18 mouse cellular contexts compared by ENCODE assay signal in the genomic region with DNA sequence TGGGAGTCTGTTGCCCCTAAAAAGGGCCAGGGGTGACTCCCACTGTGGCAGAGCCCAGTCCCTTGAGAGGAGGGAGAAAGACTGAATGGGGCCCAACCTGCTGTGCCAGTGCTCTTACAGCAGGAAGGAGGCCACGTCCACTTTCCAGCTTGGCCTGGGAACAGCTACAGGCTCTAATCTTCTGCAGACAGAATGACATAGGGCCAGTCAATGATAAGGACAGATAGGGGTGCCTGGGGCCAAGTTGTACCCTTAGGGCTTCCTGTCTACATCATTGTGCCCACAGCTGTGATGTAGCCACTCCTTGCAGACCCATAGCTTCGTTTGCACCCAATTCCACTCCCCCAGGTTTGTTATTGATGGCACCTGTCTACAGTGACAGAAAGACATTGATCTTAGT. TPM values are rescaled to one million over a fixed set of nuclear protein-coding genes. Genes with fewer than 3 reads are reported as not detected.
DNase-seq lines count a peak whose midpoint lies in the region; ATAC-seq and TF ChIP-seq lines count a peak whose summit lies in the region.
"Had no signal": no experiment of that assay in that cellular context is flagged by ENCODE, and none has a peak within 500 bp of the region (broad histone marks: within the 10 kb centered on the region; RNA-seq: fewer than 3 reads in every experiment).

No protein-coding gene starts in this region.

- DNase-seq in heart, adult 11 months = no peak
- DNase-seq in MEL (ENCODE audit: low read depth, low spot score) = peak; percentile 48
- no peak for DNase-seq in liver, embryonic 11.5 days (ENCODE audit: low spot score)
- DNase-seq in adrenal gland, postnatal 36 days = no peak
- no peak for DNase-seq in layer of hippocampus, adult 8-10 months (ENCODE audit: low spot score in 2 of 2)
- DNase-seq: B cell, adult 2 months; cerebellum, adult 8-10 months; gastrocnemius, postnatal 10 days; thymus, postnatal 14 days had no signal

- H3K9ac ChIP-seq in heart, embryonic 11.5 days (ENCODE audit: low read depth, low read length) = no peak overlapping the region
- no peak overlapping the region for H3K9ac ChIP-seq in MEL (ENCODE audit: control insufficient read depth, low read depth, low read length, poor library complexity, severe bottlenecking)
- no peak overlapping the region; the same call in 1 of the 2 replicates for H3K9ac ChIP-seq in liver, embryonic 11.5 days (ENCODE audit: low read depth, low read length)
- H3K9ac ChIP-seq: heart, embryonic 15.5 days; hindbrain, embryonic 12.5 days; limb, embryonic 12.5 days; midbrain, embryonic 12.5 days; neural tube, embryonic 15.5 days had no signal

- no peak for TF ChIP-seq RAD21 in MEL (IDR thresholded peaks at IDR 0.05; ENCODE audit: low read depth, low read length)

- peaks cover 18% of the 10 kb centered on the region for H3K27me3 ChIP-seq in heart, embryonic 11.5 days (ENCODE audit: control insufficient read depth, insufficient read depth, low read length)
- no peaks in the 10 kb centered on the region for H3K27me3 ChIP-seq in MEL (ENCODE audit: control insufficient read depth in 1 of 2, insufficient read depth in 2 of 2, low read length in 2 of 2)
- H3K27me3 ChIP-seq in liver, embryonic 11.5 days (replicated peaks; ENCODE audit: control insufficient read depth, insufficient read depth, low read length) = peaks cover 29% of the 10 kb centered on the region
- no peaks in the 10 kb centered on the region for H3K27me3 ChIP-seq in small intestine, adult 2 months (ENCODE audit: control insufficient read depth, insufficient read depth, low read length)

- H3K4me1 ChIP-seq in heart, embryonic 11.5 days (ENCODE audit: control insufficient read depth, insufficient read depth, low read length) = peaks cover 54% of the 10 kb centered on the region
- peaks cover 5 to 28% of the 10 kb centered on the region in 2 experiments; a peak in 3 of 4 replicates for H3K4me1 ChIP-seq in MEL (ENCODE audit: control insufficient read depth in 1 of 2, insufficient read depth in 2 of 2, low read length in 2 of 2)
- H3K4me1 ChIP-seq in liver, embryonic 11.5 days (replicated peaks; ENCODE audit: control insufficient read depth, insufficient read depth, low read length) = peaks cover 36% of the 10 kb centered on the region
- H3K4me1 ChIP-seq in small intestine, adult 2 months (ENCODE audit: control insufficient read depth, insufficient read depth, insufficient read length, low read length) = peaks cover 29% of the 10 kb centered on the region

- H3K9me3 ChIP-seq in heart, embryonic 11.5 days (replicated peaks; ENCODE audit: control insufficient read depth, low read length) = no peaks in the 10 kb centered on the region
- H3K9me3 ChIP-seq in MEL (replicated peaks; ENCODE audit: insufficient read depth, low read length) = no peaks in the 10 kb centered on the region
- no peaks in the 10 kb centered on the region for H3K9me3 ChIP-seq in liver, embryonic 11.5 days (ENCODE audit: control insufficient read depth, low read length)
- H3K9me3 ChIP-seq: heart, embryonic 15.5 days; hindbrain, embryonic 12.5 days; limb, embryonic 12.5 days; midbrain, embryonic 12.5 days; neural tube, embryonic 15.5 days had no signal

- ATAC-seq in heart, embryonic 11.5 days (replicated peaks; ENCODE audit: insufficient number of reproducible peaks, low FRiP score, low TSS enrichment) = 0 out of 2 replicates have a peak, but pooled peaks have one; percentile 14
- peak; percentile 83 for ATAC-seq in liver, embryonic 11.5 days (replicated peaks; ENCODE audit: low FRiP score)

- H3K36me3 ChIP-seq in heart, embryonic 11.5 days (ENCODE audit: control insufficient read depth, insufficient read depth, low read length) = no peaks in the 10 kb centered on the region
- peaks cover 0 to 8% of the 10 kb centered on the region in 2 experiments; a peak in 2 of 4 replicates for H3K36me3 ChIP-seq in MEL (ENCODE audit: control insufficient read depth in 1 of 2, insufficient read depth in 2 of 2, low read length in 2 of 2)
- no peaks in the 10 kb centered on the region for H3K36me3 ChIP-seq in liver, embryonic 11.5 days (ENCODE audit: control insufficient read depth, insufficient read depth, low read length)
- H3K36me3 ChIP-seq in small intestine, adult 2 months (ENCODE audit: control insufficient read depth, insufficient read depth, low read length) = peaks cover 7% of the 10 kb centered on the region
- H3K36me3 ChIP-seq: heart, embryonic 15.5 days; hindbrain, embryonic 12.5 days; limb, embryonic 12.5 days; midbrain, embryonic 12.5 days; neural tube, embryonic 15.5 days had no signal

- H3K27ac ChIP-seq in heart, embryonic 11.5 days (ENCODE audit: low read depth, low read length) = no peak overlapping the region; the same call in 1 of the 2 replicates
- H3K27ac ChIP-seq in MEL (ENCODE audit: control insufficient read depth, low read depth, low read length) = no peak overlapping the region
- peak overlapping the region; percentile 71 for H3K27ac ChIP-seq in liver, embryonic 11.5 days (ENCODE audit: low read depth, low read length)
- 0 out of 2 replicates have a peak overlapping the region, but pooled peaks have one; percentile 7 for H3K27ac ChIP-seq in small intestine, adult 2 months (ENCODE audit: insufficient read depth, low read depth, low read length)
- H3K27ac ChIP-seq: heart, embryonic 15.5 days; hindbrain, embryonic 12.5 days; limb, embryonic 12.5 days; midbrain, embryonic 12.5 days; neural tube, embryonic 15.5 days had no signal

- peaks cover 7% of the 10 kb centered on the region for H3K79me2 ChIP-seq in MEL (ENCODE audit: control insufficient read depth, insufficient read depth, low read length, poor library complexity)

- TF ChIP-seq POLR2A in MEL (IDR thresholded peaks at IDR 0.05; ENCODE audit: control insufficient read depth in 1 of 2, insufficient read depth in 1 of 2, low read depth in 1 of 2, low read length in 2 of 2, poor library complexity in 1 of 2) = no peak
- TF ChIP-seq POLR2A in small intestine, adult 2 months (IDR thresholded peaks at IDR 0.05; ENCODE audit: low read depth, low read length) = no peak

- TF ChIP-seq CTCF in MEL (IDR thresholded peaks at IDR 0.05 in 2 of 3, conservative IDR thresholded peaks at IDR 0.05 in 1 of 3; ENCODE audit: control insufficient read depth in 1 of 3, insufficient read depth in 1 of 3, low read depth in 2 of 3, low read length in 3 of 3, poor library complexity in 1 of 3, severe bottlenecking in 1 of 3) = no peak
- no peak for TF ChIP-seq CTCF in small intestine, adult 2 months (IDR thresholded peaks at IDR 0.05; ENCODE audit: extremely low read depth, insufficient read length, insufficient replicate concordance, low read depth, low read length)

- WGBS in heart, embryonic 11.5 days (ENCODE audit: insufficient replicate concordance) = 14% methylated on average over 2 of the region's 2 CpGs
- WGBS in liver, embryonic 11.5 days = 24% methylated on average over 2 of the region's 2 CpGs
- 21% methylated on average over 2 of the region's 2 CpGs for WGBS in small intestine, adult 2 months

- H3K4me3 ChIP-seq in heart, embryonic 11.5 days (ENCODE audit: low read depth, low read length) = no peak overlapping the region
- H3K4me3 ChIP-seq in MEL (ENCODE audit: control insufficient read depth in 1 of 2, insufficient read depth in 1 of 2, low read depth in 2 of 2, low read length in 2 of 2) = no peak overlapping the region
- H3K4me3 ChIP-seq in liver, embryonic 11.5 days (ENCODE audit: low read depth, low read length) = peak overlapping the region; percentile 61
- H3K4me3 ChIP-seq in small intestine, adult 2 months (ENCODE audit: low read depth, low read length) = peak overlapping the region; percentile 83
- H3K4me3 ChIP-seq: heart, embryonic 15.5 days; hindbrain, embryonic 12.5 days; limb, embryonic 12.5 days; midbrain, embryonic 12.5 days; neural tube, embryonic 15.5 days had no signal

- H3K4me2 ChIP-seq in heart, embryonic 11.5 days = peak overlapping the region; percentile 84
- peak overlapping the region; percentile 88 for H3K4me2 ChIP-seq in liver, embryonic 11.5 days
- H3K4me2 ChIP-seq: hindbrain, embryonic 12.5 days; limb, embryonic 12.5 days; midbrain, embryonic 12.5 days; neural tube, embryonic 15.5 days had no signal

- TF ChIP-seq EP300 in MEL (IDR thresholded peaks at IDR 0.05; ENCODE audit: low read depth in 1 of 2, low read length in 2 of 2) = peak; percentile 80 to 81

TF ChIP-seq in MEL, 35 proteins besides CTCF, POLR2A, EP300 and RAD21 (continues in another document):
- TF ChIP-seq TCF12 (IDR thresholded peaks at IDR 0.05; ENCODE audit: low read depth, low read length) = peak; percentile 84
- no peak for TF ChIP-seq CHD1 (IDR thresholded peaks at IDR 0.05; ENCODE audit: low read depth, low read length)

RNA-seq across cellular contexts. Expression of gene Fam83g, which starts 2.2 kb away (rescaled TPM):
- polyA plus RNA-seq in heart, embryonic 11.5 days (2014; fragmentation: Nextera tagmentation; extraction: Ambion mirVana) = 1.6 and 2.0 TPM in 2 replicates
- 6.2 and 9.7 TPM in 2 replicates for total RNA-seq in MEL (2012; rRNA removed)
- 1 to 10 TPM in 1 of 2 experiments, not detected in 1; 5.4 TPM for polyA plus RNA-seq in MEL (2012; ENCODE audit: insufficient read depth in 1 of 2, insufficient read length in 2 of 2, low read depth in 1 of 2, low replicate concordance in 2 of 2, missing spikeins in 1 of 2)
- polyA plus RNA-seq in liver, embryonic 11.5 days (2014; fragmentation: Nextera tagmentation; extraction: Ambion mirVana) = 5.0 and 5.5 TPM in 2 replicates
- 15.8 and 33.8 TPM in 2 replicates for polyA plus RNA-seq in small intestine, adult 2 months (2012; rRNA removed)
- 1 to 10 TPM in 1 of 2 experiments, under 1 TPM in 1; 0.93 to 1.7 TPM for total RNA-seq in adrenal gland, postnatal 36 days (2021)
- under 1 TPM in 3 of 4 experiments, not detected in 1; 0.06 to 0.20 (median 0.09) TPM for total RNA-seq in layer of hippocampus, adult 8-10 months (2022)

RNA-seq across cellular contexts. Expression of gene Grap, which starts 33.1 kb away (rescaled TPM):
- polyA plus RNA-seq in heart, embryonic 11.5 days (2014; fragmentation: Nextera tagmentation; extraction: Ambion mirVana) = 7.3 and 8.9 TPM in 2 replicates
- total RNA-seq in MEL (2012; rRNA removed) = 1.8 TPM in 2 replicates
- polyA plus RNA-seq in MEL (2012; ENCODE audit: insufficient read depth in 1 of 2, insufficient read length in 2 of 2, low read depth in 1 of 2, low replicate concordance in 2 of 2, missing spikeins in 1 of 2) = 1 to 10 TPM in 1 of 2 experiments, not detected in 1; 2.3 TPM
- 9.5 and 9.9 TPM in 2 replicates for polyA plus RNA-seq in liver, embryonic 11.5 days (2014; fragmentation: Nextera tagmentation; extraction: Ambion mirVana)
- 3.4 and 7.7 TPM in 2 replicates for polyA plus RNA-seq in small intestine, adult 2 months (2012; rRNA removed)
- total RNA-seq in adrenal gland, postnatal 36 days (2021) = 1 to 10 TPM; 7.9 to 8.9 TPM
- 1 to 10 TPM; 4.3 to 6.3 (median 5.2) TPM for total RNA-seq in layer of hippocampus, adult 8-10 months (2022)

RNA-seq across cellular contexts. Expression of gene Slc5a10, which starts 34.5 kb away (rescaled TPM):
- not detected in 2 replicates for polyA plus RNA-seq in heart, embryonic 11.5 days (2014; fragmentation: Nextera tagmentation; extraction: Ambion mirVana)
- not detected in 2 replicates for total RNA-seq in MEL (2012; rRNA removed)
- polyA plus RNA-seq in MEL (2012; ENCODE audit: insufficient read depth in 1 of 2, insufficient read length in 2 of 2, low read depth in 1 of 2, low replicate concordance in 2 of 2, missing spikeins in 1 of 2) = under 1 TPM in 1 of 2 experiments, not detected in 1; 0.08 TPM
- not detected in 2 replicates for polyA plus RNA-seq in liver, embryonic 11.5 days (2014; fragmentation: Nextera tagmentation; extraction: Ambion mirVana)
- polyA plus RNA-seq in small intestine, adult 2 months (2012; rRNA removed) = not detected in 2 replicates
- total RNA-seq in adrenal gland, postnatal 36 days (2021) = under 1 TPM in 1 of 2 experiments, not detected in 1; 0.13 TPM
- total RNA-seq in layer of hippocampus, adult 8-10 months (2022) = under 1 TPM; 0.23 to 0.55 (median 0.41) TPM
- total RNA-seq: adrenal gland, adult 18-20 months; gastrocnemius, postnatal 10 days had no signal
- polyA plus RNA-seq: heart, embryonic 15.5 days; hindbrain, embryonic 12.5 days; midbrain, embryonic 12.5 days; neural tube, embryonic 15.5 days; stomach, embryonic 14.5 days had no signal

Comparison
In these comparisons a context has a peak if more than half of its experiments do, and no peak if none do; other contexts are left out.
1. H3K27ac ChIP-seq: peak in liver, embryonic 11.5 days (single experiment) and small intestine, adult 2 months (single experiment); none in heart, embryonic 11.5 days (single experiment) and MEL (single experiment).
2. H3K4me3 ChIP-seq: peak in liver, embryonic 11.5 days (single experiment) and small intestine, adult 2 months (single experiment); none in heart, embryonic 11.5 days (single experiment) and MEL (0 of 2).